ENCODE assay signal across 8 mouse cellular contexts in the genomic region with DNA sequence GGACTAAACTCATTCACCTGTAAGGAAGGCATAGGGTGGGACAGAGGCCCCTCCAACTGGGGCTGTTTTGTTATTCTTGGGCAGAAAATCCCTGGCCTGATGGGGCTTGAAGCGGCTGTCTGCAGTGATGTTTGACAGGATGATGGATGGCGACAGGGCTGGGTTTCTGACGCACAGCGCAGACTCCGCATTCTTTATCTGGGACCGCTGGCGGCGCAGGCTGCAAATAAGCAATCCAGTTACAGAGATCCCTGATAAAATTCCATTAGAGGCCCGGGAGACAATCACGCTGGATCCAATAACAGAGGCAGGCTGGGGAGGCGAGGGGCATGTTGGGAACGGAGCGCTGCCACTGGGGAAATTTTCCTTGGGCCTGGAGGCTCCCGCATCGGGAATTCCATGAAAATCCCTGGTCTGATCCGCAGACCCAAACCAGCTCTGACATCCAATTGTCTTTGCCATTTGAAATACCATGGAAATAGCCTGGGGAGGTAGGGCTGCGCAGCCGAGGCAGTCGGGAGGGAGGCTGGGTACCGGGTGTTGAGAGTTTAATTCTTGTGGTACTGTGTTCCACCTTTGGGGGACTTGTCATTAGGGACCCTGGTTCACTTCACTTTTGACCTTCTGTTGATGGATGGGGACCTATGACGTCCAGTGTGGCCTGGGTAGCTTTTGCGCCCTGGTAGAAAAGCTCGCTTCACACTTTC.
DNase-seq lines count a peak whose midpoint lies in the region; ATAC-seq lines count a peak whose summit lies in the region.

No protein-coding gene starts in this region.

- no peak overlapping the region for H3K9ac ChIP-seq in embryonic facial prominence, embryonic 13.5 days
- peak overlapping the region; percentile 22; the same call in 1 of the 2 replicates for H3K9ac ChIP-seq in hindbrain, embryonic 15.5 days
- H3K9ac ChIP-seq in neural tube, embryonic 11.5 days (ENCODE audit: low read length) = peak overlapping the region; percentile 50

- 24% methylated on average over 23 of the region's 23 CpGs for WGBS in embryonic facial prominence, embryonic 13.5 days
- WGBS in hindbrain, embryonic 15.5 days = 15% methylated on average over 23 of the region's 23 CpGs
- WGBS in neural tube, embryonic 11.5 days = 24% methylated on average over 23 of the region's 23 CpGs

- peak overlapping the region; percentile 54 for H3K4me2 ChIP-seq in embryonic facial prominence, embryonic 13.5 days
- peak overlapping the region; percentile 47 for H3K4me2 ChIP-seq in hindbrain, embryonic 15.5 days
- H3K4me2 ChIP-seq in neural tube, embryonic 11.5 days (ENCODE audit: low read depth) = peak overlapping the region; percentile 27

- no peaks in the 10 kb centered on the region for H3K36me3 ChIP-seq in embryonic facial prominence, embryonic 13.5 days
- no peaks in the 10 kb centered on the region for H3K36me3 ChIP-seq in hindbrain, embryonic 15.5 days
- no peaks in the 10 kb centered on the region for H3K36me3 ChIP-seq in neural tube, embryonic 11.5 days (ENCODE audit: control insufficient read depth, insufficient read depth, low read length)

- DNase-seq in kidney, postnatal 4 days = peak; percentile 51 to 62
- DNase-seq in kidney, adult 8-10 months = no peak
- DNase-seq in neural tube, embryonic 11.5 days (ENCODE audit: low spot score) = peak; percentile 68
- DNase-seq in urinary bladder, adult 18-20 months (ENCODE audit: low spot score in 2 of 2) = no peak
- DNase-seq in layer of hippocampus, postnatal 14 days (ENCODE audit: low spot score in 2 of 2) = no peak

- no peak for ATAC-seq in embryonic facial prominence, embryonic 13.5 days (ENCODE audit: insufficient number of reproducible peaks, insufficient read depth, low FRiP score, low TSS enrichment, low read depth)
- peak; percentile 82; the same call in 1 of the 2 replicates for ATAC-seq in hindbrain, embryonic 15.5 days (ENCODE audit: low FRiP score, low read depth)
- ATAC-seq in neural tube, embryonic 11.5 days (ENCODE audit: insufficient read depth, low FRiP score, low TSS enrichment) = no peak
- ATAC-seq in activated CD4-positive, CD25-positive, alpha-beta regulatory T cell, adult 4 months = no peak

- H3K27me3 ChIP-seq in embryonic facial prominence, embryonic 13.5 days = 0 out of 2 replicates have a peak, but pooled peaks cover 7% of the 10 kb centered on the region
- no peaks in the 10 kb centered on the region for H3K27me3 ChIP-seq in hindbrain, embryonic 15.5 days
- no peaks in the 10 kb centered on the region for H3K27me3 ChIP-seq in neural tube, embryonic 11.5 days (ENCODE audit: control insufficient read depth, insufficient read depth, low read length)

- 0 out of 2 replicates have a peak, but pooled peaks cover 3% of the 10 kb centered on the region for H3K9me3 ChIP-seq in embryonic facial prominence, embryonic 13.5 days
- no peaks in the 10 kb centered on the region for H3K9me3 ChIP-seq in hindbrain, embryonic 15.5 days
- H3K9me3 ChIP-seq in neural tube, embryonic 11.5 days (ENCODE audit: control insufficient read depth, low read length) = no peaks in the 10 kb centered on the region

- no peak overlapping the region; the same call in 1 of the 2 replicates for H3K27ac ChIP-seq in embryonic facial prominence, embryonic 13.5 days
- peak overlapping the region; percentile 74 for H3K27ac ChIP-seq in hindbrain, embryonic 15.5 days (replicated peaks)
- peak overlapping the region; percentile 29; the same call in 1 of the 2 replicates for H3K27ac ChIP-seq in neural tube, embryonic 11.5 days (ENCODE audit: low read depth, low read length)

- peaks cover 11% of the 10 kb centered on the region for H3K4me1 ChIP-seq in embryonic facial prominence, embryonic 13.5 days
- peaks cover 11% of the 10 kb centered on the region for H3K4me1 ChIP-seq in hindbrain, embryonic 15.5 days (replicated peaks)
- H3K4me1 ChIP-seq in neural tube, embryonic 11.5 days (ENCODE audit: control insufficient read depth, insufficient read depth, low read length) = 0 out of 2 replicates have a peak, but pooled peaks cover 5% of the 10 kb centered on the region

- peak overlapping the region; percentile 8; the same call in 1 of the 2 replicates for H3K4me3 ChIP-seq in embryonic facial prominence, embryonic 13.5 days
- peak overlapping the region; percentile 15; the same call in 1 of the 2 replicates for H3K4me3 ChIP-seq in hindbrain, embryonic 15.5 days
- H3K4me3 ChIP-seq in neural tube, embryonic 11.5 days (ENCODE audit: low read depth, low read length) = peak overlapping the region; percentile 12; the same call in 1 of the 2 replicates

Comparison
In these comparisons a context has a peak if more than half of its experiments do, and no peak if none do; other contexts are left out.
1. DNase-seq: peak in kidney, postnatal 4 days (2 of 2) and neural tube, embryonic 11.5 days (single experiment); none in kidney, adult 8-10 months (0 of 2), urinary bladder, adult 18-20 months (0 of 2) and layer of hippocampus, postnatal 14 days (0 of 2).
2. Peak in every context shown above with its lines, with median percentiles within 50 percentile points of each other: H3K4me2 ChIP-seq and H3K4me3 ChIP-seq.